Mouse (Mus musculus): ENCODE measurements around the gene Colgalt2.
"Not testable (repeated sequence)": the region's sequence is repeated elsewhere in the genome, so short reads cannot be mapped to it uniquely, and the experiment has no call there.

Gene Colgalt2

DNA sequence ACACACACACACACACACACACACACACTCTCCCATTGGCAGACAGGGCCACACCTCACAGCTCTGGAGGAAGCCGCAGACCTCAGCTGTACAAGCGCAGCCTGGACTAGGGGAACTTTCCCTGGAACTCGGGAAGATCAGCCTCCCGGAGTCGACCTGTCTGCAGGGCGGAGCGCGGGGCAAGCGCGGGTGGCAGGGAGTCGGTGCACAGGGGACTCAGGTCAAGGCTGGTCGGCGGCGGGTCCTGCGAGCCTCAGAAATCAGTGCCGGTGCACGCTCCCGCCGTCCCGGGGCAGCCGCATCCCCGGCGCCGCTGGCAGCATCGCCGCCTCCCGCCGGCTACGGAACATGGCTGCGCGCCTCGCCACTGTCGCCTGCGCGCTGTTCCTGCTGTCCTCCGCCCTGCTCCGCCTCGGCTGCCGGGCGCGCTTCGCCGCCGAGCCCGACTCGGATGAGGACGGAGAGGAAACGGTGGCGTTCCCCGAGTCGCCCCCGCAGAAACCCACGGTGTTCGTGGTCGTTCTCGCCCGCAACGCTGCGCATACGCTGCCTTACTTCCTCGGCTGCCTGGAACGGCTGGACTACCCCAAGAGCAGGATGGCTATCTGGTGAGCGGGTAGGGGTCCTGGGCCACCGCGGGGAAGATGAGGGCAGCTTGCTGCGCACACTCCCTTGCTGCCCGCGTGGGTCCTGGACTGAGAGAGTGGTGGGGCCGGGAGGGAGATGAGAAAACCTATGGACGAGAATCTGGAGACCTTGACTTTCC lies at the start of gene Colgalt2:
Colgalt2 (plus strand) TSS at position 41 of the 766 bp plus-strand sequence.
- DNase-seq: peak; percentile 28 to 36

DNA sequence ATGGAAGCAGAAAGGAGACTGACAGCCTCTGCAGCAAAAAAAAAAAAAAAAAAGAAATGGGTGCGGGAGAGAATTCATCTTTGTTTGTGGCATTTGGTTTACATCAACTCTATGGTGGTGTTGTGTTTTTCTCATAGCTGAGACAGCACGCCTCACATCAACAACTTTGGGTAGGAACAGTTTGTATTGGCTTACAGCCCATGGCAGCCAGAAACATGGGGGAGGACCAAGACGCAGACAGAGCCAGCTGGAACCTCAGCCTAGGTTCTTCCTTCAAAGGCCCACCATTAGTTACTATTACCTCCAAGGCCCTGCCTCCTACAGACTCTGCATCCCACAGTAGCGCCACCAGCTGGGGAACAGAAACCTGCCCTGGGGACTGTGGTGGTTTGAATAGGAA lies 42.9 kb upstream of the Colgalt2 start:
- DNase-seq: no peak

DNA sequence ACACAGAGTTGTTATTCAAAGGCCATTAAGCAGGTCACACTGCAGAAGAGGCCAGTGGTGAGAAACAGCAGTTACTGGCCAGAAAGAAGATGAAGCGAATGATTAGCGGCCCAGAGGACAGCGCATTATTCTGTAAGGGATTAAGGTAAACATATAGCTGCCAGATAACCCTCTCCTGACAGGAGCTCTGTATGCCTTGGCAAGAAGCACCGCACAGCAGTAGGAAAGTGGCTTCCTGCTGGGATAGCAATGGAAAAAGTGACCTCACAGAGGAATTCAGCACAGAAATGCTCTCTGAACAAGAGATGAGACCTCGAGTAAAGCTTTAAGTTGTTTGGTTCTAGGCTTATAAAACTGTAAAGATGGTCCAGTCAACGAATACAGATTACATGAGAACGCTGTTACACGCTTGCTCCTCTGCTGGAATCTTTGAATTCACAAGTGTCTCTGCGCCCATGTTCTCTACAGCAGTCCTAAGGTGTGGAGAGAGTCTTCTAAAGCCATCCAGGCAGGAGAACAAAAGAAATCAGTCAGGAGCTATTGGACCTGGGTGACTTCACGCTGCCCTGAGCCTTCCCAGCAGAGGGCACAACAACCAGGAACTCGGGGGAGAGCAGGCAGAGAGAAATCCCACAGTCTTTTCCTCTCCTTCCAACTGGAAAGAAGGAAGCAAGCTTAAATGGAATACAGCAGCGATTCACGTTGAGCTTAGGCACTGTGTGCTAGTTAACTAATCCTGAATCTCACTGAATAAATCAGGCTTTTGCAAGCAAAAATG lies 31.1 kb upstream of the Colgalt2 start:
- no peak for DNase-seq

DNA sequence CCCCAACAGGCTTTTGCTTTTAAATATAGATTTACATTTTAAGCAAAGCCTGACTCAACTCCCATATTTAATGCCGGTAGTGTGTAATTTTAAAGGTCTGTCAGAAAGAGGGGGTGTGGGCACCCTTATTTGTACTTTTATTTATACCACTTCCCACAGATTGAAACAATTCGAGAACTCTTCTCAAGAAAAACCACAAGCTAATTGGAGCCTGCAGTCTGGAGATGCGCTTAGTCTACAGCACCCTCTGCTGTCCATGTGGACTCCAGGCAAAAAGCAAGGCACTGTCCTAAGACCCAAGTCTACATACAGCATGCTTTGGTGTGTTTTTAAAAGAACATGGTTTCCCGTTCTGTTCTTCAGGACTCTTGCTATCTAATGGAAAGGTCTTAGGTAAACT lies 30.5 kb upstream of the Colgalt2 start:
- DNase-seq: peak; percentile 17 to 26

DNA sequence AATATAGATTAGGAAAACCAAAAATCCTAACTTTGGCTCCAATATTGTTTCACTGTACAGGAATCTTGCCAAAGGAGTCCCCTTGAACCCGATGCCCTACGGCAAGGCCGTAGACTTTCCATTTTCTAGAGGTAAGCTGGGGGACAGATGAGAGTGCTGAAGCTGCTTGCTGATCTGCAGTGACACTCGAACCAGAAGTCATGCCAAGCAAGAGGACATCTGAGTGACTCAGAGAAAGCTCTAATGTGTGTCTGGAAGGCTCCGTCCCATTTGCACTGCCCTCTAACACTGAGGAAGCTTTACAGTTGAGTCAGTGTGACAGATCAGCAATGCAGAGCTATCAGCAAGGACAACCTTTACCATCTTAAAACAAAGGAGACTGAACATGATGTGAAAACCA lies 21.3 kb upstream of the Colgalt2 start:
- no peak for DNase-seq

DNA sequence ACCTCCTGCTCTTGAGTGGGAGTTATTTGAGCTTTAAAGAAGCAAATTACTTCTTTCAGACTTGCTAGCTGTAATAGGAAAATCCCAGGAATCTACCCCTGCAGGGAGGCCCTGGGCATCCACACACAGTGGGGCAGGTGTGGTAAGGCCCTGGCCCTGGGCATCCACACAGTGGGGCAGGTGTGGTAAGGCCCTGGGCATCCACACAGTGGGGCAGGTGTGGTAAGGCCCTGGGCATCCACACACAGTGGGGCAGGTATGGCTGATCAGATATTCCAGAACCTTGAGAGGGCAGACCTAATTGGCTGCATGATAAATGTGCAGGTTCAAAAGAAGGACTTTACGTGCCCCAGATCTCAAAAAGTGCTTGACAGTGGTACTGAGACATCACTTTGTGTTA lies 15.0 kb upstream of the Colgalt2 start:
- no peak for DNase-seq

DNA sequence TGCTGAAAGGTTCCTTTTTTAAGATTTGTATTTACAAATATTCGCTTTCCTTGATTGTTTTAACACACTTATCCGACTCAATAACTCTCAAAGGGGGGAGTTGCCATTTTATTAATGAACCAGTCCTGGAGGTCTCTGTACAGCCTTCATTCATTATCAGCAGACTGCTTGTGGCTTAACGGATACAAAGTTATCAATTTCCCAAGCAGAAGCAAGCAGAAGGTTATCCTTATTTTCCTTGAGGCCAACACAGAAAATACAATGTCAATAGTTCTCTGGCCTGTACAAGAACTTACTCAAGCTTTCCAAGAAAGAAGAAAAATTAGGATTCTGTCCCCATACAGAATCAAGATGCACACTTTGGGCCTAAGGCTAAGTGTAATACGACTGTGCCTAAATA lies 13.9 kb upstream of the Colgalt2 start:
- DNase-seq: not testable (repeated sequence)

DNA sequence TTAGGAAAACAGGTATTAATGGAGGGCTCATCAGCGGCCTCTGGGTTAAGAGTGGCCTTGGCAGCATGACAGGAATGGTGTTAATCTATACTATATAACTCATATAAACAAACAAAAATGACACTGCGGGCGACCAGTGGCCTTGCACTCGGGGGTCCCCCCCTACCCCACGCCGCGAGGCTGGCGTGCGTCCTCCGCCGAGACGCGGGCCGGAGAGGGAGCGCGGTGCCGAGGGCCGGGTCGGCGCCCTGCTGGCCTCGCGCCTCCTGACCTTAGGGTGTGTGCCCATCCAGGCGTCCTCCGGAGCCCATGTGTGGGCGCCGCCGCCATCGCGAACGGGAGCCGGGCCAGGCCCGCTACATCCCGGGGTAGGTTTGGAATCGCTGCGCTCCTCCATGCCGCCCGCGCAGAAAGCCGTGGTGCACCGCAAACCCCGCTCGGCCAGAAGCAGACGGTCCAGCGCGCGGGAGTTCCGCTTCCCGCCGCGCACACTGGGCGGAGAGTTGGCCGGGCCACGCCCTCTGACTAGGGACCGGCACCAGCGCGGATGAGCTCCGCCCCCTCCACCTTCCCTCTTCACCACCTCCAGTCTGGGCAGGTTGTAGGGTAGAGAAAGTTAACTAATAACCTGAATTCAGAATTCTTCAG lies 13.3 kb upstream of the Colgalt2 start, which contains the start of gene Tsen15:
Tsen15 (minus strand) TSS at position 501 of the 648 bp plus-strand sequence.
- DNase-seq: peak; percentile 83 to 86

DNA sequence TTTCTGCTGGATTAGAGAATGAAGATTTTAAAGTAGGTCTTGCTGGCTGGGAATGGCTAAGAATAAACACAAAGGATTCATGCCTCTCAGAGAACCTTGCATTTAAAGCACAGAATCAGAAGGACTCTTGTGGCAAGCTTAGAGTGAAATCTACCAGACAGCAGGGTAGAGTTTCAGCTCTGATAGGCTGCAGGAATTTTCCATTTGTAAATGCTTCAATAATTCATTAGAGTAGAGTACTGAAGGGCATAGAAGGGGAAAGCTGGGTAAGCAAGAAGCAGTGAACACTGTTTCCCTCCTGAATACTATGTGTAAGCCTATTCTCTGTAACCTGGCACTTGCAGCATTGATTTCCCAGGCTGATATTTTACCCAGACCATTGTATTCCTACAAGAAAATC lies 10.4 kb upstream of the Colgalt2 start:
- no peak for DNase-seq

DNA sequence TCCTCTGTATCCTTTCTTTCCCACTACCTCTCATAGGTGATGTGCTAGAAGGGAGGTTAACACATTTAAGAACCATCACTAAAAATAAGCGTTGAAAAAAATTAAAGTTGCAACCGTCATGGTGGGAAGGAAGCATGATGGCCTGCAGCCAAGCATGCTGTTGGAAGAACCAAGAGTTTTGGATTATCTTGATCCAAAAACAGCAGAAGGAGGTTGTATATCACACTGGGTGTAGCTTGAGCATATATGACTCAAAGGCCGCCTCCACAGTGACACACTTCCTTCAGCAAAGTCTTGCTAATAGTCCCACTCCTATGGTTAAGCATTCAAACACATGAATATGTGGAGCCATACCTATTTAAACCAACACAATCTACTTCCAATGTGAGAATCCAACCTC lies 5.5 kb upstream of the Colgalt2 start:
- DNase-seq: no peak

DNA sequence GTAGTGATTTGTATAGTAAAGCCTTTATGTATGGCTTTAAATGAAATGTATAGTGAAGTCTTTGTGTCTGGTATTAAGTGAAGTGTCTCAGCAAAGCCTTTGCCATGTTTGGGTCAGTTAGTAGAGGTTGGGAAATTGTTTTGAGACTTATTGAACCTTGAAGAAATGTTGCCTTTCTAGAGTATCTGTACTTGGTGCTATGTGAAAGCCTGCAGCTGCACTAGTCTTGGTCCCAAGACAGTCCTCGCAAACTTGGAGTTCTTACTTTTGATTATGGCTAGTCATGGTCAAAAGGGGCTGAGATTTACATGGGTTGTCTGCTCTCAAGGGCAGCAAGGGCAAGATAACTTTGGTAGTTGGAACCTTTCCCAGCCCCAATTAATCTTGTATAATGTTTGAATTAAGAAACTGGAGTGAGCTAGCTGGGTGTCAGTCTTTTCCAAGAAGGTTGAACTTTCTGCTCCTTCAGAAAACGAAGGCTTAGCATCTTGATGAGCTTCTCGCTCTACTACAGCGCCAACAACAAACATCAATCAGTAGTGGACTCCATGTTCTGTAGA lies 4.6 kb upstream of the Colgalt2 start:
- DNase-seq: no peak

DNA sequence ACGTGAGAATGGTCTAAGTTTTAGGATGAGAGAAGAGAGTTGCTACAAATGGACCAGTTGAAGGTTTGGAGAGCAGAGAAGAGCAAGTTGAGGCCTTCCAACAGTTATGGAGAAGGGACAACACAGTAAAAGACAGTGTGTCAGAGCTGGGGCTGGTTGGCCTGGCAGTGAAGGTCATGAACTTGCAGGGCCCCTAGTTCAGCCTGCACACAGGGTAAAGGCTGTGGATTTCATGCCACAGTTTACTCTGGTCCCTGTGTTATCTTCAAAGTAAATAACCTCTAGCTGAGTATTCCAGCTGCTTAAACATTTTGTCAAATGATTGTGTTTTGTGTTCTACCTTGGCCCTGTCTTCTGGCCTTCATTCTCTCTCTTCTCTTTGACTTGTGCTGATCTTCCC lies 922 bp upstream of the Colgalt2 start:
- no peak for DNase-seq

DNA sequence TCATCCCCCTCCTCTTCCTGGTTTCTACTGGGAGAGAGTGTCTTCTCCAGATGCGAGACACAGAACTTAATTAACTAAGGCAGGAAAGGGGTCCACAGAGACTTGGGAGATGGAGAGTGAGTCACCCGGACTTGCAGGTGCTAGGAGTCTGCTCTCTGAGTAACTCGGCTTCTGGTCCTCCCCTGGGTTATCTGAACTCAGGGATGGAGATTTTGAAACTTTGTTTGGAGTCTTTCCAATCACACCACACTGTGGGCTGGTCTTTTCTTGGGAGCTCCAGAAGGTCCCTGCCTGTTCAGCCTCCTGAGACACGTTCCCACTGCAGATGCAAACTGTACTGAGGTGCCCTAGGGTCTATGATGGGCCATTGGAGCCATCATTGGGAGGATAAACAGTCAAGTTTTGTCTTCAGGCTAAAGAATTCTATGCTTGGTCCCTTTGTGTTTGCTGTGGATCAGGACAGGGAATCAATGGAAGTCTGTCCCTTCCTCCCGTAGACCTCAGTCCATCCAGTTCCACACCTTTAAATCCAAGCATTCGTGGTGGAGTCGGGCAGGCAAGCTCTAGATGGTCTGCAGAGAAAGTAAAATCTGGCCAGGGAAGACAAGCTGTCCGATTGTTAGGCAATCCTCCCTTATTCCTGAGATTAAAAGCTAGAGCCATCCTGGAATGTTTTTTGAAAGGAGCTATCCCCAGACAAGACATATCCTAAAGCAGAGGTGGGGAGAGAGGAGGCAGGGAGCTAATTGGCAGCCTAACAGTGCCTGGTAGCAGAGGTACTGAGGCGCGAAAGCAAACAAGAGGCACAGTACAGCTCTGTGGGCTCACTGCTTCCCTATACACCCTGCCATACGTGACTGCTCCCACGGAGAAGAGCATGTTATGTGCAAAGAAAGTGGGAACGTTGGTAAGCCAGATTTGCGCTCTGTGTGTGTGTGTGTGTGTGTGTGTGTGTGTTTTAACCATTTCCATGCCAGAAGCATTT lies 1.2 kb downstream of the Colgalt2 start:
- DNase-seq: no peak

DNA sequence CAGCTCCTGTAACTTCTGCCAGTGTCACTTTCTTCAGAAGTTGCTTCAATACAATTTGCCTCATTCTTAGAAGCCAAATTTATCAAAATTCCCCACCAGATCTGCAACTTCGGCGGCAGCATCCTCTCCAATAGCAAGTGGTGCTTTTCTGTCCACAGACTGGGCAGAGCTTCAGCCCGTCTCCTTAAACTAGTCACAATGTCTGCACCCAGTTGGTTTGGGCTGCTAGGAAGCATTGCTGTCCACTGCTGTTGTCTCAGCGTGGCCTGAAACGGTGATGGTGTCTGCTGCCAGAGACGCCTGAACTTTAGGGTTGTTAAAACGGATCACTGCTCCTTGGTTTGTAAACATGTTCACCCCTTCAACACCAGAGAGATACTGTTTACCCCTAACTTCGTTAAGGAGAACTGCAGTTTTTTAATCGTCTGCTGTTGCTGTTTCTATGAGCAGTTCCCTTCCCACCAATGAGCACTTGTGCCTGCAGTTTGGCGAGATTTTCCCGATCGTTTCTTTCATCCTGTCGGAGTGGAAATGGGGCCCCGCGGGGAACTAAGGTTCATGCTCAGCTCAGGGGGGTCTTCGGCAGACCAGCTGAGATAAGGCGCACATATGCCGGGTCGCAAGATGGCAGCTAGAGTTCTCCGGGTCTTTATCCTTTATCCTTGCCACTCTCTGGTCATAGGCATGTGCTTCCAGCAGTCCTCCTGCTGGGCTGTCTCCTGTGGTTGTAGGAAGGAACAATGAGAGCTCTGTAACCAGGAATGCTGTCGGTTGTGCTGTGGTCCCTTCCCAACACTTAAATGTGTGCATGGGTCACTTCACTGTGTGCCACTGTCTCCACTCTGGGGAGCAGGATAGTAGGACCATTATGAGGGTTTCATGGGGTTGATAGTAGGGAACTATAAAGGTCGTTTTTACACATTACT lies 7.7 kb downstream of the Colgalt2 start:
- DNase-seq: no peak

DNA sequence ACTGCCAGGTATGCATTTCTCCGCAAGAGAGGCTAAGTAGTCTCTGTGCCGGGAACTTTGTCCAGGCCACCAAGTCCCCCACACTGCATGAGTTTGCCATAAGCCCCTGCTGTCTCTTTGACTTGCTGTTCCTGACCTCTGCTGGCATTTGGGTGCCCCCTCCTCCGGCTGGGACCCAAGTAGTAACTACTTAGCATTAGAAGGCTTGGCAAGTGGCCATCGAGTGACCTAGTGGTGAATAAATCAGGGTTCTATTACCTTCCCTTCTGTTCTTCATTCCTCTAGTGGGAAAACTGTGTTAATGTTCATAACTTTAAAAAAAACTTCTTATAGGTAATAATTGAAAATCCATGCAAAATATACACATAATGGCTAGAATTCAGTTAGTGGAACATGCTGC lies 9.7 kb downstream of the Colgalt2 start:
- no peak for DNase-seq

DNA sequence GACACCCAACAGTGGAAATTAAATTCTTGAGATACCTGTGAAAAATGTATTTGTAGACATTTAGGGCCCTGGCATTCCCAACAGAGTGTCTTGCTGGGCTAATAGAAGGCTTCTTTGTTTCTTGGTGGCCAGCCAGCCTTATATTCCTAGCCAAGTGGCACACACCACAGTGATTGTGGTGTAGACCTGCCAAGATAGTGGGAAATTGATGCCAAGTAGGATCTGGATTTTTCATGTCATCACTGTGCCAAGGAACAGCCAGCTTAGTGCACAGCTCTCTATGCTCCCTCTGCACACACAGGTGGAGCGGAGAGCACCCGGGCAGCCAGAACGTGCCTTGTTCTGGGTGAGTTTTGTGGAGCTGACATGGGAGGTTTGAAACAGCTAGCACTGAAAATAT lies 11.0 kb downstream of the Colgalt2 start:
- no peak for DNase-seq

DNA sequence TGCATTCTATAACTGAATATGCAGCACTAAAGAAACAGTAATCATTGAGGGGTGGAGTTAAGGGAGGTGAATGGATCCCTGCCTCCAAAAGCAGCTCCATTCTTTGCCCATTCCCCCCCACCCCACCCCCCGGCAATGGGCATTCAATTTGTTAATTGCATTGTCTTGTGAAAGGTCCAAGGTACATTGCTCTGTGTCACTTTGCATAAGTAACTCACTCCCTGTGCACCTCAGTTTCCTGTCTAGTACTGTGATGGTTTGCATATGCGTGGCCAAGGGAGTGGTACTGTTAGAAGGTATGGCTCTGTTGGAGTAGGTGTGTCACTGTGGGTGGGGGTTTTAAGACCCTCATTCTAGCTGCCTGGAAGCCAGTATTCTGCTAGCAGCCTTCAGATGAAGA lies 13.5 kb downstream of the Colgalt2 start:
- DNase-seq: no peak

DNA sequence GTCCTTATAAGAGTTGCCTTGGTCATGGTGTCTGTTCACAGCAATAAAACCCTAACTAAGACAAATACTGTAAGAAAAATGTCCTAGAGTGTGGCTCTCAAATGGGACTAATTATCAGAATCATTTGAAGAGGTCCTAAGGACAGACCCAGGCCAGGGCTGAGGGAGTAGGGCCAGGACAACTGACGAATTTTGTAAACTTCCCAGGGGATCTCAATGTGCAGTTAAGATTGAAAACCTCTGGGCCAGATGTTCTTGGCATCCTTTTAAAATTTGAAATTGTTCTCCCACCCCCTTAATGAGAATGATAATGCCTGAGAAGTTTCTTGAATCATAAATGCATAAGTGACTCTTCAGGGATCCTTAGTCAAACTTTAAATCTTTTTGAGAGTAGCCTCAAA lies 14.3 kb downstream of the Colgalt2 start:
- DNase-seq: no peak

DNA sequence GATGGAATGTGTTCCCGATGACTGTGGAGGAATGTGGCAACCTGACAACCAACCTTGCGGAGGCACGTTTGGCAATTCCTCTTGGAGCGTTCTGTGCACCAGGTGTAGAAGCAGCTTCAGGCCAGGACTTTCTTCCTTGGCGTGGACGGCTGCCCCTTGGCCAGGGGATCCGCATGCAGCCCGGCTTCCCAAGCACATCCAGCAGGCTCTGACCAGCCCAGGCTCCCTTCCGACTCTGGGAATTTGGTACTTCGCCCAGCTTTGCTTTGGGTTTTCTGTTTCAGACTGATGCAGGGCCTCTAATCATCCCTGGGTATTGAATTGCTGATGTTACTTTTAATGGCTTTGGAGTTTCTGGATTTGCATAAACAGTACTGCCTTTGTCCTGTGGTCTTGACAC lies 14.8 kb downstream of the Colgalt2 start:
- no peak for DNase-seq

DNA sequence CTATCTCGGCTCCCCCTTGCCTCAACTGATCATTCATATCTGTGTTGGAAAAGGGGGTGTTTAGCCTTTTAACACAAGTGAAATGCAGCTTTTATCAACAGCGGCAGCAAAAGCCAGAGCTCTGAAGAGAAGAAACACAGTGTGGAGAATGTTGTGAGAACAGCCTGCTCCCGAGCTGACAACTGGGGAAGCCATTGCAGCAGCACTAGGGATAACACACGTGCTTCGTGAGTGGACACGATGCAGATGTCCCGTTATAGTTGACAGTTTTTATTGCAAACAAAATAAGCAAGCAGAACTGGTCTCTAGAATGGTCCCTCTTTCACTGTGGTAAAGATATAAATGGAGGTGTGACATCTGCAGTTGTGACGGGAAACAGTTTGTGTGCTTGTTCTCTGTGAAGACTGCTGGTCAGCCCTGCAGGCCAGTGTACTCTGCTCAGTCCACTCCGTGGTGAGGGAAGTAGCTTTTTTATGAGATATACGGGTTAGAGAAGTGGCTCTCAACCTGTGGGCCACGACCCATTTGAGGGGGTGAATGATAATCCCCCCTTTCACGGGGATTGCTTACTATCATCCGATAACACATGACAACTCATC lies 16.8 kb downstream of the Colgalt2 start:
- no peak for DNase-seq

DNA sequence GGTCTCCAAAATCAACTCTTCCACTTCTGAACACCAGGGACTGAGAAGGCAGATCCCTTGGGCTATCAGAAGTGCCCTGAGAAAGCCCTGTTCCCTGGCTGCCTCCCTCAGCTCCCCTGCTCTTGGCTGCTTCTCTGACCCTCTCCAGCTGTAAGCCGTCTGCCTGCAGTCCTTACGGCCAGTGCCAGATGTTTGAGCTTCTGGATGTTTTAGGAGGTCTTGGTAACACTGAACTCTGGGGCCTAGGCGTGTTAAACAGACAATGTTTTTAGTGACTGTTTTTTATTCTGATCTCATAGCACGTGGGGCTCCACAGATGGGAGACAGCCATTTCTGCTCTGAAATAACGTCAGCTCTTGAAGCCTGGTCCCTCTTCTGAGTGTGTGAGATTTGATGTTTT lies 18.0 kb downstream of the Colgalt2 start:
- DNase-seq: no peak

Data from B cell, adult 2 months (primary cell).